Mouse (Mus musculus) spleen, postnatal 10 days (tissue): ENCODE measurements around the gene Dlst.

Experiments used
- DNase-seq, 2 experiments: peaks; one replicate each; pipeline ENCODE4 v3.0.0; 2021 to 2022; ENCODE audit warnings: low spot score in 2 of 2

The Dlst gene

DNA sequence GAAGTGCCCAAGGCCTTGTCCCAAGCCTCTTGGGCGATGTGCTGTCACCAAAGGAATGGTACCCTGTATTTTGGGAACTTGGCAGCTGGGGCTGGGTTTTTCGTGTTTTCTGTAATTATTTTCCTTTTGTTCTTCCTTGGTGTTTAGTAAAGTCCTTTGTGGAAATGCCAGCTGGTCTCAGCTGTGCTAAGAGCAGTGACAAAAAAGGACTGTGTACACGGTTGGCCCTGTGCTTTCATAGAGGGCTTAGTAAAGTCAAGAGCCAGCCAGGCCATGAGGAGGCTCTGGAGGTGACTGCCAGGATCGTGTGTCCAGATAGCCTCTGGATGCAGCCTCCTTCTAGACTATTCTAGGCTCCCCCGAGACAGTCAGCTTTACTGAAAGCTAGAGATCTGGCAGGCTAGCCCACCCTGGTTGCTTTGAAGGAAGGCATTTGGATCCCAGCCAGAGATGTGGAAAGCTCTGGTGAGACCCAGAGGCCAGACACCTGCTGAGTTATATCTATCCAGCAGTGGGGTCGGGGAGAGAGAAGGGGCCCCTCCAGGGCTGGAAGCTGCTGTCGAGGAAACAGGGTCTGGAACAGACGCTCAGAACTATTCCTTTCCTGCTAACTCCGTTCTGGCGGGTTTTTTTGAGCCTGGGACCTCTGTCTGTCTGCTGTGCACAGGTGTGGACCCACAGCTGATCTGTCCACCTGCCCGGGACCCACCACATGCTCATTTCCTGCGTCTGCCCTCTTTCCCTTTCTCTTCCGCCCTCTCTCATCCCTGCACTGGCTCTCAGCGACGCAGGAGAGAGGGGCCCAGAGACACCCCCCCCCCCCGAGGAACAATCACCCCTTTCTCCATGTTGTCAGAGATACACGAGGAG lies 71.1 kb downstream of the Dlst start:
- DNase-seq, result no peak

DNA sequence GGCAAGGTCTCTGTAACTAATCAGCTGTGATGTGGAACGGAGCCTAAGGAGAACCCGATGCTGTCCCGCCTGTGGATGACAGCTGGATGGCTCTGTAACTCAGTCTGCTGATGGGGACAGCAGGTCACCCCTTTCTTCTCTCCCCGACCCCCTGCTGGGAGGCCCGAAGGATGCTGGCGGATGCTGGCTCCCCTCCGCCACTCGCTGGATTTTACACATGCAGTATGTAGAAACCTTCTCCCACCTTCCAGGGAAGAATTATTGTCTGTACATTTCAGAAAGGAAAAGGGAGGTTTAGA lies 71.7 kb downstream of the Dlst start:
- no peak for DNase-seq

DNA sequence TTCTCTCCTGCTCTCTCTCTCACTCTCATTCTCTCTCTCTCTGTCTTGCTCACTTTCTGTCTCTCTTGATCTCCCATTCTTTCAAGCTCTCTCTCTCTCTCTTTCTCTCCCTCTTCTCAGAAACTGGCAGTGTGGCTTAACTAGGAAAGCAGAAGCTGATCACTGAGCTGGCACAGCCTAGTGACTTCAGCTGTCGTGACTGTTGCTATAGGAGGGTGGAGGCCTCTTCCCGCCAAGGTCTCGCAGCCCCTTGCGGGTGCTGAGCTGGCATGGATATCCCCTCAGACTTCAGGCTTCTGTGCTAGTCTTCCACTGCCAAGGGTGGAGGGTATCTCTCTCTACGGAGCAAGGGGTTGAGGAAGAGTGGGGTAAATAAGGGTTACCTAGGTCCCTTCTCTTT lies 72.3 kb downstream of the Dlst start:
- DNase-seq, result no peak

DNA sequence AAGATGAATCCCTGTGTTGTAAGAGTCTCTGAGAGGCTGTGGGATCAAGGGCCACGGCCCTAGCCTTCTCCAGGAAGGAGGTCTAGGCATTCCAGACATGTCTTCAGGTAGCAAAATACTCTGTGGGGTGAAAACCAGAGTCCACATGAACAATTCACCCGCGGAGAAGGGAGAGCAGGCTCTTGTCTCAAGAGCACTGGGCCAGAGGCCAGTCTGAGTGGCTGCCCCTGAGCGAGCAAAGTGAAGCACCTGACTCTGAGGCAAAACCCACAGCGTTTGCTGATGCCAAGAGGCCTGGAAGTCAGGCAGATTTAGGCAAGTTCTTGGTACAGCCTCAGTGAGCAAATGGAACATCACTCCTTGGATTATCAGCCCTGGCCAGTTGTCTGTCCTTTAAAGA lies 73.5 kb downstream of the Dlst start:
- DNase-seq, result no peak
